Mouse (Mus musculus) heart, adult 2 months (tissue): ENCODE results near the gene Dbh.

Source experiments
- CTCF ChIP-seq: fragments of 200-600 bp; IDR thresholded peaks from 2 replicates; pipeline ENCODE4 v1.8.1; 2022; ENCODE audit warnings: antibody characterized with exemption, mild to moderate bottlenecking, moderate library complexity
- POLR2A ChIP-seq: fragments of 200-500 bp; IDR thresholded peaks from 2 replicates; pipeline ENCODE4 v1.6.1; 2011; ENCODE audit warnings: mild to moderate bottlenecking, low read depth, low read length, control low read depth; ENCODE audit not compliant: insufficient read depth

GRCm38 (mm10) chr2:27205666-27206065 lies 40.6 kb downstream of the Dbh start:
- TF ChIP-seq POLR2A (no peak; the same call in 1 of the 2 replicates), CTCF (no peak)
